Mouse (Mus musculus) cerebellum, adult (tissue): ENCODE results near the gene Gm11077.
A peak's percentile ranks its signal among the peaks of the same experiment; 100 is the strongest.

ENCODE experiments used
- ATAC-seq: cut with Nextera tagmentation; 2 replicates; pipeline ENCODE4 v1.9.2; 2017; ENCODE audit warnings: mild to moderate bottlenecking, moderate library complexity, mixed read lengths; ENCODE audit not compliant: insufficient number of reproducible peaks, low FRiP score, low TSS enrichment

The Gm11077 gene

GRCm38 (mm10) chr6:140729272-140729671, at the start of gene Gm11077:
Gm11077 (plus strand) TSS chr6:140729284.
- no peak for ATAC-seq

GRCm38 (mm10) chr6:140680713-140681112, 48.4 kb upstream of the Gm11077 start:
- ATAC-seq, result no peak

GRCm38 (mm10) chr6:140682829-140683228, 46.3 kb upstream of the Gm11077 start:
- no peak for ATAC-seq

- no peak for ATAC-seq
Observed at GRCm38 (mm10) chr6:140684403-140684802, 44.7 kb upstream of the Gm11077 start.

GRCm38 (mm10) chr6:140689617-140690404, 39.3 kb upstream of the Gm11077 start:
- peak; percentile 50; the same call in 1 of the 2 replicates for ATAC-seq

GRCm38 (mm10) chr6:140692160-140692559, 36.9 kb upstream of the Gm11077 start:
- ATAC-seq, result no peak

GRCm38 (mm10) chr6:140696192-140696879, 32.7 kb upstream of the Gm11077 start:
- ATAC-seq, result no peak; the same call in 1 of the 2 replicates

- no peak for ATAC-seq
Observed at GRCm38 (mm10) chr6:140697994-140698393, 31.1 kb upstream of the Gm11077 start.

GRCm38 (mm10) chr6:140698596-140698995, 30.5 kb upstream of the Gm11077 start:
- ATAC-seq, result no peak

GRCm38 (mm10) chr6:140701259-140701658, 27.8 kb upstream of the Gm11077 start:
- ATAC-seq, result no peak

GRCm38 (mm10) chr6:140705132-140705531, 24.0 kb upstream of the Gm11077 start:
- ATAC-seq, result no peak

- ATAC-seq, result no peak
Observed at GRCm38 (mm10) chr6:140706056-140706455, 23.0 kb upstream of the Gm11077 start.

GRCm38 (mm10) chr6:140708059-140708458, 21.0 kb upstream of the Gm11077 start:
- no peak for ATAC-seq

GRCm38 (mm10) chr6:140709415-140710107, 19.5 kb upstream of the Gm11077 start:
- no peak for ATAC-seq

- no peak for ATAC-seq
Observed at GRCm38 (mm10) chr6:140712754-140713153, 16.3 kb upstream of the Gm11077 start.

GRCm38 (mm10) chr6:140714905-140715365, 14.1 kb upstream of the Gm11077 start:
- ATAC-seq, result peak; percentile 55

GRCm38 (mm10) chr6:140722058-140722457, 7.0 kb upstream of the Gm11077 start:
- ATAC-seq, result no peak

GRCm38 (mm10) chr6:140730669-140731401, 1.8 kb downstream of the Gm11077 start:
- 0 out of 2 replicates have a peak, but pooled peaks have one; percentile 15 for ATAC-seq

- peak; percentile 68 for ATAC-seq
Observed at GRCm38 (mm10) chr6:140731402-140731730, 2.3 kb downstream of the Gm11077 start.

- no peak for ATAC-seq
Observed at GRCm38 (mm10) chr6:140732971-140733640, 4.0 kb downstream of the Gm11077 start.
